Mouse (Mus musculus) spleen, adult 10 weeks (tissue): ENCODE data around the gene Smarcal1. TPM values are rescaled to one million over a fixed set of nuclear protein-coding genes. Genes with fewer than 3 reads are reported as not detected.

Experiments used
- polyA plus RNA-seq: library from polyadenylated mRNA; stranded (reverse); fragments of 350-450 nt; fragmentation: Illumina TruSeq; extraction: RNeasy Lipid Tissue Mini Kit (QIAGEN cat#74804); gene quantifications from one replicate; pipeline ENCODE4 v1.2.3, GENCODE M21; 2015; ENCODE audit warnings: low replicate concordance; ENCODE audit not compliant: insufficient read depth

Smarcal1 gene
- polyA plus RNA-seq, result 18.9 TPM

GRCm38 (mm10) chr1:72582947-72583731 is at the start of gene Smarcal1:
Gene Smarcal1, plus strand, starts transcription at chr1:72583251.

GRCm38 (mm10) chr1:72536611-72537351 is 46.3 kb upstream of the Smarcal1 start, which contains the start of gene March4:
Gene March4, minus strand, starts transcription at chr1:72536930.

Other genes starting within 250 kb of the Smarcal1 start
- 0.14 TPM for gene March4, start 46.3 kb upstream of the Smarcal1 start, polyA plus RNA-seq
- gene Ankar, start 117.3 kb downstream of the Smarcal1 start, polyA plus RNA-seq, result not detected
- gene Rpl37a, start 128.0 kb downstream of the Smarcal1 start, polyA plus RNA-seq, result 1,305 TPM
- 1.7 TPM for gene Igfbp2, start 241.3 kb downstream of the Smarcal1 start, polyA plus RNA-seq